Mouse (Mus musculus) stomach, embryonic 14.5 days (tissue): ENCODE data around the gene Esp8. TPM values are rescaled to one million over a fixed set of nuclear protein-coding genes. Genes with fewer than 3 reads are reported as not detected.
"Not testable (repeated sequence)": the region's sequence is repeated elsewhere in the genome, so short reads cannot be mapped to it uniquely, and the experiment has no call there.

Experiments used
- ATAC-seq: fragments of 200-750 bp; cut with Nextera tagmentation; 2 replicates; pipeline ENCODE4 v1.8.0; 2017; ENCODE audit warnings: low read depth, moderate TSS enrichment; ENCODE audit not compliant: insufficient number of reproducible peaks, insufficient read depth, low FRiP score
- H3K27ac ChIP-seq: fragments of 300-500 bp; sonication (generic); 2 replicates; pipeline ENCODE4 v1.5.1; 2014; ENCODE audit warnings: mild to moderate bottlenecking, low read length, moderate library complexity, mixed read lengths
- H3K27me3 ChIP-seq: fragments of 300-500 bp; sonication (generic); 2 replicates; pipeline ENCODE4 v1.6.1; 2014; ENCODE audit warnings: low read length, control low read depth, mixed read lengths; ENCODE audit not compliant: control insufficient read depth, insufficient read depth
- H3K36me3 ChIP-seq: fragments of 300-500 bp; sonication (generic); 2 replicates; pipeline ENCODE4 v1.6.1; 2014; ENCODE audit warnings: mild to moderate bottlenecking, control low read depth, low read length, moderate library complexity, mixed read lengths; ENCODE audit not compliant: control insufficient read depth, insufficient read depth
- H3K4me1 ChIP-seq: fragments of 300-500 bp; sonication (generic); 2 replicates; pipeline ENCODE4 v1.6.1; 2014; ENCODE audit warnings: low read length, control low read depth, mixed read lengths; ENCODE audit not compliant: control insufficient read depth, insufficient read depth
- H3K4me2 ChIP-seq: fragments of 300-500 bp; sonication (generic); replicated peaks from 2 replicates; pipeline ENCODE4 v1.6.1; 2014; ENCODE audit warnings: low read depth, low read length, control low read depth
- H3K4me3 ChIP-seq: fragments of 300-500 bp; sonication (generic); 2 replicates; pipeline ENCODE4 v1.5.1; 2014; ENCODE audit warnings: low read depth, low read length, control low read depth
- H3K9ac ChIP-seq: fragments of 300-500 bp; sonication (generic); replicated peaks from 2 replicates; pipeline ENCODE4 v1.6.1; 2014; ENCODE audit warnings: low read depth, mild to moderate bottlenecking, control low read depth, low read length, moderate library complexity, mixed read lengths
- H3K9me3 ChIP-seq: fragments of 300-500 bp; sonication (generic); 2 replicates; pipeline ENCODE4 v1.6.1; 2016; ENCODE audit warnings: low read depth, low read length, control low read depth; ENCODE audit not compliant: control insufficient read depth
- WGBS: fragments of 180-500 bp; shearing (Covaris S2); extraction: QIAGEN DNeasy Blood & Tissue Kit; methylation state at CpG from one replicate; pipeline ENCODE4 v1.1.7; 2014; 5-methylcytosine and 5-hydroxymethylcytosine counted together
- polyA plus RNA-seq: library from polyadenylated mRNA; unstranded; fragments of >200 nt; fragmentation: Nextera tagmentation; extraction: Ambion mirVana; gene quantifications from 2 replicates; pipeline ENCODE4 v1.2.1, GENCODE M21; 2014

Gene Esp8
- polyA plus RNA-seq: 0.43 TPM in 1 of 2 replicates, not detected in the other

DNA sequence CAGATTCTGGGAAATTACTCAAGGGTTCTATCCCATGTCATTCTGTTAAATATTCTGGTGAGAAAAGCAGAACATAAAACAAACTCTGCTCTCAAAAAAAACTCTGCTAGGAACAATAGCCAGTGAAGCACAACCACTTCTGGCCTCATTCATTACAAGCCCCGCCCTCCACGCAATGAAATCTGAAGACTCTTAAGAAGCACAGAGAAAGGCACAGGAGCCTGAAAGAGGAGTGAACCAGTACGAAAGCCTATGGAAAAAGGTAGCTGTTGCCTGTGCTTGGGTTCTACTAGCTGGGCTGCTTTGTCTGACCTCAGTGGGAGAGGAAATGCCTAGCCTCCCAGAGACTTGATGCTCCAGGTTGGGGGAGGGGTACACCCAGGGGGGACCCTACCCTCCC lies at the start of gene Esp8:
Gene Esp8, plus strand, starts transcription at position 205 of the 400 bp plus-strand sequence.
- 54% methylated on average over 3 of the region's 3 CpGs for whole genome bisulfite sequencing

DNA sequence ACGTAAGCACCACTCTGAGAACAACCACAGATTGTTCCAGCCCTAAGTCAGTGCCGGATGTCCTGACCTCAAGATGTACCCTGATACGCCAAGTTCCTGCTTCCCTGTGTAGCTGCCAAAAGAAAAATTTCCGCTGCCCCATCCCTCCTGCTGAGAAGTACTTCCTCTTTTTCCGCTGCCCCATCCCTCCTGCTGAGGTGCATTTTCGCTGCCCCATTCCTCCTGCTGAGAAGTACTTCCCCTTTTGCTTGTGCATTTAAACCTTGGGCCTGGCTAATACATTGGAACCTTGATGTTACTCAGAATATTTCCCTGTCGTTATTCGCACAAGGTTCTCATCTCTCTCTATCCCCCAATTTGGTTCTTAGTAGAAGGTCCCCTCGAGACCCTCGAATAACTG lies 36.3 kb upstream of the Esp8 start:
- H3K27ac ChIP-seq, ATAC-seq, H3K4me2 ChIP-seq, H3K36me3 ChIP-seq, H3K9me3 ChIP-seq, H3K4me1 ChIP-seq, H3K27me3 ChIP-seq, H3K4me3 ChIP-seq, H3K9ac ChIP-seq: not testable (repeated sequence)
- 82% methylated on average over 10 of the region's 10 CpGs for WGBS

More for the DNA sequence above, at the start of gene Esp8:
- H3K4me2 ChIP-seq: no peak within 1 kb of the TSS
- no peaks in the 10 kb centered on the region for H3K36me3 ChIP-seq
- H3K9ac ChIP-seq: no peak within 1 kb of the TSS
- no peak within 1 kb of the TSS for H3K4me3 ChIP-seq
- H3K4me1 ChIP-seq: no peaks in the 10 kb centered on the region
- H3K27ac ChIP-seq: no peak within 1 kb of the TSS
- no peaks in the 10 kb centered on the region for H3K9me3 ChIP-seq
- no peak for ATAC-seq
- H3K27me3 ChIP-seq: no peaks in the 10 kb centered on the region

DNA sequence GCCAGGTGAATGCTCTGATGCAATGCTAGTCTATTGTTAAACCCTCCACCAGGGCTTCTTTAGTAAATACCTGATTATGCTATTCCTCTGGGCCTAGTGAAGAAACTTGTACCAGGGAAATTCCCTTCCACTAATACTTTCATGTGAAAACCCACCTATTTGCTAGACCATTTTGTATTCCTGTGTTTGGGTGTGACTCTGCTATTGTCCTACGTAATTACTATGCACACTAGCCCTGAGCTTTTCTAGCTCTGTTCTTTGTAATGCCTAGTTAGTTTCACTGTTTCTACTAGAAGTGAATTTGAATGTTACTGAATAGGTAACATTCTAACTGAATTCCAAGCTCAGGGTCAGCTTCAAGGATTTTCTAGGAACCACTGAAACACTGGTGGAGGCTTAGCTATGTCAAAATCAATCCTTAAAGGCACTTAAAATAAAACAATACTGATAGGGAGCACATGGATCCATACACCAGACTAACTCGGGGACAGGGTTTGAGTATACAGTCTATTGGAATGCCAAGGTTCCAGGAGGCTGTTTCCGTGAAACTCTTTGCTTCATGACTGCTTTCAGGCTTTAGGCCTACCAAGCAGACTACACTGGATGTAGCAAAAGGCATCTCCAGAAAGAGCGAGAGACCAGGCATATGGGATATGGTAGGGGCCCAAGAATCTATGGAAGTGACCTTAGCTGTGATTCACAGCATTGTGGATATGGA lies 24.2 kb upstream of the Esp8 start:
- not testable (repeated sequence) for H3K36me3 ChIP-seq, H3K27ac ChIP-seq, H3K4me1 ChIP-seq, ATAC-seq, H3K9ac ChIP-seq, H3K4me2 ChIP-seq, H3K9me3 ChIP-seq, H3K4me3 ChIP-seq, H3K27me3 ChIP-seq
- 88% methylated on average over 4 of the region's 4 CpGs for WGBS

DNA sequence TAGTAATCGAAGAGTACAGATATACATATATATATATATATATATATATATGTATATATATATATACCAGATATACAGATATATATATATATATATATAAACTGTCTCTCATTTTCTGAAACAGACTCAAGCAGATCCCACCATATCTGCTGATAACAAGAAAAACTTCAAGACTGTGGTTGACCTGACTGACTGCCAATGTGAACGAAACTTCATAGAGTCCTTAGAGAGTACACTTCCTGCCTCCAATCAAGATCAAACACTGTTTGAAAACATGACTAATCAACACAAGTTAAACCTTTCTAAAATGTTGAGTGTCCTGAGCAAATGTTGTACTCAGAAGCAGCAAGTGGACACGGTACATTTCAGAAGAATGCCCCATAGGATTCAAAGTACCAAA lies 10.0 kb downstream of the Esp8 start:
- WGBS: 76% methylated on average over 3 of the region's 3 CpGs
- Histone ChIP-seq H3K4me1 (no peaks in the 10 kb centered on the region), H3K4me3 (no peak overlapping the region), H3K27ac (no peak overlapping the region), H3K9me3 (no peaks in the 10 kb centered on the region), H3K27me3 (no peaks in the 10 kb centered on the region), H3K36me3 (no peaks in the 10 kb centered on the region), H3K4me2 (no peak overlapping the region), H3K9ac (no peak overlapping the region)
- ATAC-seq: no peak

DNA sequence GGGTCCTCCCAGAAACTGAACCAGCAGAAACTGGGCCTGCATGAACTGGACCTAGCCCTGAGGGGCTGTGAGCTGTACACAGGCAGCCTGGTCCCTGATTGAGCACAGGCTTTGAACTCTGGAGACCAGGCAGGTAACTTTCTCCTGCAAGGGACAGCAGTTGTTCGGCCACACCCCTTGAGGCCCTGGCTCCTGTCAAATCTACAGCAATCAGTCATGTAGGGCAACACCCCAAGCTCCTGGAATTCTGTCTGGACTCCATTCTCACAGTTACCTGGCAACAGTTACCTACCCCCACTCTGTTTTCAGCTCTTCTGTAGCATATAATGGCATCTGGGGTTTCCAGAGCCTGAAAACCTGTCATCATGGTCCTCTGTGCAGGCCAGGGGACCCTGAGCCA lies 11.3 kb downstream of the Esp8 start:
- Histone ChIP-seq H3K36me3 (no peaks in the 10 kb centered on the region), H3K4me3 (no peak overlapping the region), H3K4me2 (no peak overlapping the region), H3K27ac (no peak overlapping the region), H3K4me1 (no peaks in the 10 kb centered on the region), H3K27me3 (no peaks in the 10 kb centered on the region), H3K9me3 (no peaks in the 10 kb centered on the region), H3K9ac (no peak overlapping the region)
- peak; percentile 65; the same call in 1 of the 2 replicates for ATAC-seq
- 54% methylated on average over 1 of the region's 1 CpGs for WGBS

DNA sequence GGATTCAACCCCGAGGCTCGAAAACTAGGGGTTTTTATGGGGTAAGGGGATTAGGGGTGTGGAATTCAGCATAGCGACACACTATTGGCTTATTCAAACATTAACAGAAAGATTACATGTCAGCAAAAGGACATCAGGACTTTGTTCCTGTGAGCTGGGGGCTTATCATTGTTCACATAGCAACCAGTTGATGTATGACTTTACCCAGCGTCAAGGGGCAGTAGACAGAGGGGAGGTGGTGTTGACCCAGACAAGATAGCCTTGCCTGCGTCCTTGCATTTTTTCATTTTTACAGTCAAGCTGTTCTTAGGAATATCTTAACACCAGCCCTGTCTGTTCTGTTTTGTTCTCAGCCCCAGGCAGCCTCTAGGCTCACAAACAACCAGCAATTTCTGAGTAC lies 27.2 kb downstream of the Esp8 start:
- H3K36me3 ChIP-seq, H3K4me3 ChIP-seq, H3K9ac ChIP-seq, ATAC-seq, H3K4me2 ChIP-seq, H3K27me3 ChIP-seq, H3K9me3 ChIP-seq, H3K27ac ChIP-seq, H3K4me1 ChIP-seq: not testable (repeated sequence)
- 32% methylated on average over 5 of the region's 5 CpGs for WGBS

DNA sequence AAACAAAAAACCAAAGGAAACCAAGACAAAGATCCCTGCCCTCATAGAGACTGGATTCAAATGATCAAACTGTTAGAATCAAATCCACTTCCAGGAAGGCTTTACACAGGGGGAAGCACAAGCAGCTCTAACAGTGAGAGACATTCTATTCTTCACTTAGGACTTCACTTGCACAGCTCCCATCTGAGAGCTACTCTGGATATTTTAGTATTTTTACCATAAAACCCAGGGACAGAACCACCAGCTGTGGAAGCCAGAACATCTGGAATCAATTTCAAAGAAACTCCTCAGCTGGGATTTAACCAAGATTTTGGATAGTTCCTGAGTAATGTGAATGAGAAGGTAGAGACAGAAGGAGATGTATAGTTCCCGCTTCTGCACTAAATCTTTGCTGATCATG lies 33.6 kb downstream of the Esp8 start:
- H3K27ac ChIP-seq: no peak overlapping the region
- no peak overlapping the region for H3K4me2 ChIP-seq
- no peak overlapping the region for H3K4me3 ChIP-seq
- ATAC-seq: no peak
- no peaks in the 10 kb centered on the region for H3K27me3 ChIP-seq
- no peak overlapping the region for H3K9ac ChIP-seq
- no peaks in the 10 kb centered on the region for H3K9me3 ChIP-seq
- H3K4me1 ChIP-seq: no peaks in the 10 kb centered on the region
- H3K36me3 ChIP-seq: no peaks in the 10 kb centered on the region
- 65% methylated on average over 1 of the region's 1 CpGs for WGBS

DNA sequence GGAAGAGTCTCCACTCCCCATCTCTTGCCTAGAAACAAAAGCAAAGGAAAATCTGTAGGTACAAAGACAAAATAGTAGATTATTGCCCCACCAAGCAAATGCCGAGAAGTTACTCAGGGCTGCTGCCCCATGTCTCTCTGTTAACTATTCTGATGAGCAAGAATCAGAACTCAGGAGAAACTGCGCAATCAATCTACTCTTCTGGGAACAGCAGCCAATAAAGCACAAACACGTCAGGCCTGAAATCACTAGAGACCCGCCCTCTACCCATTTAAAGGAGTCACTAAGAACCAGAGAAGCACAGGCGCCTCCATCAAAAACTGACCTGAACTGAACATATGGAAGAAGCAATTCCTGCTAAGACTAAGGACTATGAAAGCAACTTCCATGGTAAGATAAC lies 41.4 kb downstream of the Esp8 start, which contains the start of gene Esp6:
Gene Esp6, plus strand, starts transcription at position 301 of the 400 bp plus-strand sequence.
- no peaks in the 10 kb centered on the region for H3K4me1 ChIP-seq
- no peaks in the 10 kb centered on the region for H3K36me3 ChIP-seq
- WGBS: 88% methylated on average over 5 of the region's 5 CpGs
- H3K4me3 ChIP-seq: no peak within 1 kb of the TSS
- no peak within 1 kb of the TSS for H3K4me2 ChIP-seq
- H3K27me3 ChIP-seq: no peaks in the 10 kb centered on the region
- H3K9ac ChIP-seq: no peak within 1 kb of the TSS
- no peaks in the 10 kb centered on the region for H3K9me3 ChIP-seq
- no peak within 1 kb of the TSS for H3K27ac ChIP-seq
- ATAC-seq: no peak
